Mouse (Mus musculus) liver, embryonic 14.5 days (tissue): ENCODE measurements around the gene Zbtb7a.

Experiments used
- CTCF ChIP-seq: IDR thresholded peaks from 2 replicates; pipeline ENCODE4 v1.5.1; 2016; ENCODE audit warnings: antibody characterized with exemption, low read depth, control low read depth
- EP300 ChIP-seq: IDR thresholded peaks from 2 replicates; pipeline ENCODE4 v1.6.1; 2016; ENCODE audit warnings: antibody characterized with exemption, low read depth

- TF ChIP-seq CTCF (no peak), EP300 (no peak)
Observed at GRCm38 (mm10) chr10:81145778-81146177, 10.8 kb downstream of the Zbtb7a start.
